Mouse (Mus musculus) stomach, postnatal 0 days (tissue): ENCODE measurements around the gene Snx27. TPM values are rescaled to one million over a fixed set of nuclear protein-coding genes. Genes with fewer than 3 reads are reported as not detected.
A peak's percentile ranks its signal among the peaks of the same experiment; 100 is the strongest.

ENCODE experiments used
- ATAC-seq: fragments of 200-750 bp; cut with Nextera tagmentation; 2 replicates; pipeline ENCODE4 v1.8.0; 2017; ENCODE audit not compliant: low FRiP score, low TSS enrichment
- DNase-seq: peaks from one replicate; pipeline ENCODE4 v3.0.0-alpha.2; 2016; ENCODE audit warnings: low spot score
- H3K27ac ChIP-seq: fragments of 300-500 bp; sonication (generic); replicated peaks from 2 replicates; pipeline ENCODE4 v1.5.1; 2014; ENCODE audit warnings: mild to moderate bottlenecking, control low read depth
- H3K27me3 ChIP-seq: fragments of 300-500 bp; sonication (generic); 2 replicates; pipeline ENCODE4 v1.6.1; 2014; ENCODE audit warnings: low read length; ENCODE audit not compliant: control insufficient read depth, insufficient read depth
- H3K36me3 ChIP-seq: fragments of 300-500 bp; sonication (generic); 2 replicates; pipeline ENCODE4 v1.6.1; 2014; ENCODE audit warnings: low read length, mixed read lengths; ENCODE audit not compliant: control insufficient read depth, insufficient read depth
- H3K4me1 ChIP-seq: fragments of 300-500 bp; sonication (generic); replicated peaks from 2 replicates; pipeline ENCODE4 v1.6.1; 2014; ENCODE audit warnings: antibody characterized with exemption; ENCODE audit not compliant: control insufficient read depth, insufficient read depth
- H3K4me2 ChIP-seq: fragments of 300-500 bp; sonication (generic); replicated peaks from 2 replicates; pipeline ENCODE4 v1.6.1; 2014; ENCODE audit warnings: low read depth, mild to moderate bottlenecking, control low read depth, moderate library complexity
- H3K4me3 ChIP-seq: fragments of 300-500 bp; sonication (generic); 2 replicates; pipeline ENCODE4 v1.5.1; 2014; ENCODE audit warnings: low read depth, low read length, control low read depth
- H3K9ac ChIP-seq: fragments of 300-500 bp; sonication (generic); 2 replicates; pipeline ENCODE4 v1.6.1; 2014; ENCODE audit warnings: mild to moderate bottlenecking, low read length, control low read depth, mixed read lengths
- H3K9me3 ChIP-seq: fragments of 300-500 bp; sonication (generic); 2 replicates; pipeline ENCODE4 v1.6.1; 2016; ENCODE audit warnings: low read length; ENCODE audit not compliant: control insufficient read depth
- CTCF ChIP-seq: IDR thresholded peaks from 2 replicates; pipeline ENCODE4 v1.5.1; 2016; ENCODE audit warnings: antibody characterized with exemption, low read depth, mild to moderate bottlenecking, moderate library complexity
- EP300 ChIP-seq: optimal IDR thresholded peaks from 2 replicates; pipeline ENCODE3; 2016; ENCODE audit warnings: antibody characterized with exemption
- WGBS: fragments of 180-500 bp; shearing (Covaris S2); extraction: QIAGEN DNeasy Blood & Tissue Kit; methylation state at CpG from one replicate; pipeline ENCODE4 v1.1.7; 2014; 5-methylcytosine and 5-hydroxymethylcytosine counted together
- polyA plus RNA-seq: library from polyadenylated mRNA; unstranded; fragments of >200 nt; fragmentation: Nextera tagmentation; extraction: Ambion mirVana; gene quantifications from 2 replicates; pipeline ENCODE4 v1.2.1, GENCODE M21; 2015

The Snx27 gene
- polyA plus RNA-seq, 1 experiment from 2014 or later = 17.6 TPM

DNA sequence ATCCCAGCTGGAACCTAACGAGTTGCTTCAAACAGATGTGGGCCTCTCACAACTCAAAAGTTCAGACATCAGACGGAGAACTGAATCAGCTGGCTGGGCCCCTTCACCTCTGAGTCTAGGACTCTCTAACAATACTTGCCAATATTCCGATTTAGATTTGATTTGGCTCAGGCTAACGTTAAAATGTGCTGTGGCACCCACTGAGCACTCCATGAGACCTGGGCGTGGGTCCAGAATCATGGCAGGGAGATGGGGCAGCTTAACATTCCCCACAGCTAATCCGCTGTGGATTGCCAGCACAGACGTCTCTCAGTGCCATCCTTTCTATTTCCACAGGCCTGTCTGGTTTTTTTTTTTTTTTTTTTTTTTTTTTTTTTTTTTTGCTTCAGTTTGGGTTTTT is 96.6 kb downstream of the Snx27 start:
- no peak overlapping the region for H3K27ac ChIP-seq
- DNase-seq (no peak), ATAC-seq (no peak)
- no peak overlapping the region for H3K4me2 ChIP-seq
- no peak overlapping the region for H3K4me3 ChIP-seq
- no peaks in the 10 kb centered on the region for H3K9me3 ChIP-seq
- no peak for TF ChIP-seq CTCF
- TF ChIP-seq EP300 = no peak
- no peaks in the 10 kb centered on the region; the same call in 1 of the 2 replicates for H3K36me3 ChIP-seq
- H3K27me3 ChIP-seq = no peaks in the 10 kb centered on the region
- WGBS = 58% methylated on average over 7 of the region's 7 CpGs
- H3K9ac ChIP-seq = no peak overlapping the region
- no peaks in the 10 kb centered on the region for H3K4me1 ChIP-seq

DNA sequence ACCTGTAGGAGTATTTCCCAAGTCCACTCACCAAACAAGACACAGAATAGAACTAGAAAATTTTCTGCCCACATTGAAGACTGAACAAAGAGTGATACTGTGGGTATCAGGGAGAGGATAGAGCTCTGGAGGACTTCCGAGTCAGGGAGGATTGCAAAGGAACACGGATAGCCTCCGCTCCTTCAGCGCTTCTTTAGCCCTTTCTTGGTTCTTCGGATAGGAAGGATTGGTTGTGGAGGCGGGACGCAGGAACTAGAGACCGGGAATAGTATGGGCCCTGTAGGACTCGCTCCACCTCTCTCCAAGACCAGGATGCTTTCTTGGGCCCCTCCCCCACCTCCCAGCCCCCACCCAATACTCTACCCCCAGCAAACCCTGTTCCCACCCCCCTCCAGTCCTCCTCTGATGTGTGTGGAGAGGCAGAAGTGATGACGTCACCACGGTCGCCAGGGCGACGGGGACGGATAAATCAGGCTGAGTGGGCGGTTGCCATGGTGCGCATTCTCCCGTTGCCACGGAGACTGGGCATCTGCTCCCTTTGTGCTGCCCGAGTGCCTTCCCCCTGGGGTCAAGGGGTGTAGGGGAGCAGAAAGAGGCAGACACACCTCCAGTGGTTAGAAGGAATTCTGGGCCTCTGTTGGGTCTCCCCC is 98.6 kb downstream of the Snx27 start:
- Histone ChIP-seq H3K27ac (no peak overlapping the region), H3K4me2 (no peak overlapping the region), H3K9ac (no peak overlapping the region), H3K27me3 (no peaks in the 10 kb centered on the region), H3K36me3 (no peaks in the 10 kb centered on the region), H3K4me1 (no peaks in the 10 kb centered on the region), H3K9me3 (no peaks in the 10 kb centered on the region), H3K4me3 (no peak overlapping the region)
- ATAC-seq (no peak), DNase-seq (peak; percentile 55)
- TF ChIP-seq CTCF (no peak), EP300 (no peak)
- 32% methylated on average over 20 of the region's 20 CpGs for WGBS

DNA sequence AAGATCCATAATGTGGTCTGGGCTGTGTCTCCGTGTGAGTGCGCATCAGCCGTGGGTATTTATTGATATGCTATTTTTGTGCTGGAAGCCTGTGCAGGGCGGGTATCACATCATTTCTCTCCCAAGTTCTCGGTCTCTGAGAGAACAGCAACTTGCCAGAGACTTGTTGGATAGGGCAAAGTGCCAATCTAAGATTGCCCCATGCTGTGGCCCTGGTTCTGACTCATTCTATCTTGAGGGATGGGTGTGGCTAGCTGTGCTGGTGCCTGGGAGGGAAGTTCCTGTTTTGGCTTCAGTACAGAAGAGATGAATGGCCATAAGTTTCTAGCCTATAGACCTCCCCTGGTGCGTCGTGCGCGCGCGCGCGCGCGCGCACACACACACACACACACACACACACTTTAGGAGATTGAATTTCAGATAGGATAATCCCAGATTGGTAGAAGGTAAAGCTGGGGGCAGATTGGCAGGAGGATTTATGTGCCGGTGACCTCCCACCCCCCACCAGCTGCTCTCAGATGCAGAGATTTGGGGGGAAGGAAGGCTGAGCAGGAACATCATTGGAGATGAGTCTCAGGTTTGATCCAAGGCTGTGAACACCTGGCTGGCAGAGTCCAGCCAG is 99.6 kb downstream of the Snx27 start:
- no peak overlapping the region for H3K4me3 ChIP-seq
- 73% methylated on average over 17 of the region's 17 CpGs for WGBS
- no peaks in the 10 kb centered on the region for H3K27me3 ChIP-seq
- no peak overlapping the region for H3K9ac ChIP-seq
- H3K4me1 ChIP-seq = no peaks in the 10 kb centered on the region
- no peaks in the 10 kb centered on the region for H3K9me3 ChIP-seq
- no peak overlapping the region for H3K4me2 ChIP-seq
- 0 out of 2 replicates have a peak overlapping the region, but pooled peaks have one; percentile 49 for H3K27ac ChIP-seq
- DNase-seq (peak; percentile 63), ATAC-seq (peak; percentile 65)
- no peaks in the 10 kb centered on the region for H3K36me3 ChIP-seq
- TF ChIP-seq EP300 = no peak
- no peak for TF ChIP-seq CTCF

DNA sequence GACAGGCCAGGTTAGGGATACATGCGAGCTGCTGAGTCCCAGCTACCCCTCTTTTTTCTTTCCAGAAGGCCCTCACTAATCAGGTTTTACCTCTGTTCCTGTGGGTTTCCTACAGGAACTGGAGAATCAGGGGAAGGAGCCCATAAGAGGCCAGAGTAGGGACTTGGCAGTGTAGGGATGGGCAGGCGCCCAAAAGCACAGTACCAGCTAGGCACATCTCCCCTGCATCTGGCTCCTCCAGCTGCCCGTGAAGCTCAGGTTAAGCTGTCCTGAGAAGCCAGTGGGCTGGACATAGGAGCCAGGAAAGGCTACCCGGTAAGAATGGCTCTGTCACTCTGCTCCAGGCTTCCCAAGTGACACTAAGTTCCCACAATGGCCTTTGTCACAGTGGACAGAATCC is 101.1 kb downstream of the Snx27 start:
- Histone ChIP-seq H3K36me3 (no peaks in the 10 kb centered on the region), H3K9me3 (no peaks in the 10 kb centered on the region), H3K4me2 (no peak overlapping the region), H3K27me3 (no peaks in the 10 kb centered on the region), H3K9ac (no peak overlapping the region), H3K4me3 (no peak overlapping the region), H3K4me1 (no peaks in the 10 kb centered on the region), H3K27ac (no peak overlapping the region)
- no peak for TF ChIP-seq EP300
- TF ChIP-seq CTCF = no peak
- DNase-seq (no peak), ATAC-seq (no peak)
- 65% methylated on average over 4 of the region's 4 CpGs for WGBS

DNA sequence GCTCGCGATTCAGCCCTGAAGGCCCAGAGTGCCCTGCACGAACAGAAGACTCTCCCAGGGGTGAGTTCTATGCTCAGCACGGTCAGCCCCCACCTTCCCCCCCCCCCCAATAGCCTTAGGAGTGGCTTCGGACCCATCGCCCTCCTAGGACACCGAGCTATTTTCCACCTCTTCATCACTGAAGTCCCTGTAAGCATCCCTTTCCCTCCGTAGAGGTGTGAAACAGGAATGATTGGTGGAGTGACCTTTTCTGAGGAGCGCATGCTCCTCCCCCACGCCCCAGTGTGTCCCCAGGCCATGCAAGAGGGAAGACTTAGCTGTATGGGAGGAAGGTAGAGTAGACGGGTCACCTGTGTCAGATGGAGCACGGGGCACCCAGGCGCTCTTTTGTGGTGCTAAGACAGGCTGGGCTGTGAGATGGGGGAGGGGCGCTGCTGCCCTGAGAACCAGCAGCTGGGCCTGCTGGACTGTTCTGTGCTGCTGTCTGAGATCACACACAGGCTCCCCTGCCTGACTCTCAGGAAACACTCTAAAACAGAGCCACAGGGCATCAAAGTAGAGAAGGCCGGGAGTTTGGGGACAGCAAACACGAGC is 102.1 kb downstream of the Snx27 start, which contains the start of gene Riiad1:
Gene Riiad1, minus strand, starts transcription at position 51 of the 594 bp plus-strand sequence.
- Histone ChIP-seq H3K9ac (no peak within 1 kb of the TSS), H3K36me3 (no peaks in the 10 kb centered on the region), H3K27ac (no peak within 1 kb of the TSS), H3K9me3 (no peaks in the 10 kb centered on the region), H3K27me3 (no peaks in the 10 kb centered on the region), H3K4me3 (no peak within 1 kb of the TSS), H3K4me1 (no peaks in the 10 kb centered on the region), H3K4me2 (peak within 1 kb of the TSS; percentile 12; the same call in 1 of the 2 replicates)
- 13% methylated on average over 15 of the region's 16 CpGs for WGBS
- ATAC-seq (no peak), DNase-seq (no peak)
- TF ChIP-seq EP300 (no peak), CTCF (no peak)

DNA sequence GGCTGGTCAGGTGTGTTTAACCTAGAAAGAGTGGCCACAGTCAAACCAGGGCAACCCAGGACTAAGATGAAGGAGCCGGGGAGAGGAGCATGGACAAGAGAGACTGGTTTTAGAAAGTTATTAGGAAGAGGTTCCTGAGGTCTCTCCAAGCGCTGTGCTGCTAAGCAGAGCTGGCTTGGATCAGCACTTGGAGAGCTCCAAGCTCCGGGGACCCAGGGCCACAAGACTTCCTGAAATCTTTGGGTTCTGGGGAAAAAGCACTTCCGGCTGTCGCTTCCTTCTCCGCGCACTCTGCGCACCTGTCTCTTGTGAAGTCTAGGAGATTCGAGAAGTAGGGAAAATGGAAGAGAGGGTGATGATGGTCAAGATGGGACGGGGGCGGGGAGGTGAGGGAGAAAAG is 103.0 kb downstream of the Snx27 start:
- H3K27ac ChIP-seq = no peak overlapping the region
- ATAC-seq (no peak), DNase-seq (peak; percentile 55)
- no peaks in the 10 kb centered on the region for H3K36me3 ChIP-seq
- H3K4me1 ChIP-seq = no peaks in the 10 kb centered on the region
- no peak overlapping the region for H3K9ac ChIP-seq
- no peaks in the 10 kb centered on the region for H3K9me3 ChIP-seq
- no peak overlapping the region for H3K4me3 ChIP-seq
- H3K27me3 ChIP-seq = no peaks in the 10 kb centered on the region
- WGBS = 6% methylated on average over 11 of the region's 11 CpGs
- peak overlapping the region; percentile 12; the same call in 1 of the 2 replicates for H3K4me2 ChIP-seq
- TF ChIP-seq EP300 (no peak), CTCF (no peak)
